Mouse (Mus musculus): ENCODE results near the gene Nucks1. TPM values are rescaled to one million over a fixed set of nuclear protein-coding genes. Genes with fewer than 3 reads are reported as not detected.

The Nucks1 gene
- polyA plus RNA-seq, 1 experiment, result 4.7 TPM

GRCm38 (mm10) chr1:131983806-131984205, 73.5 kb downstream of the Nucks1 start:
- H3K4me1 ChIP-seq (ENCODE audit: control insufficient read depth, insufficient read depth, low read length), result peaks cover 2% of the 10 kb centered on the region; the same call in 1 of the 2 replicates
- no peak overlapping the region for H3K4me3 ChIP-seq (ENCODE audit: control insufficient read depth, low read depth, low read length)
- TF ChIP-seq CTCF (IDR thresholded peaks at IDR 0.05; ENCODE audit: control insufficient read depth, insufficient read depth, insufficient replicate concordance, low read depth, low read length) (no peak), POLR2A (IDR thresholded peaks at IDR 0.05; ENCODE audit: control insufficient read depth, low read depth, low read length) (no peak)
- H3K36me3 ChIP-seq (ENCODE audit: control insufficient read depth, insufficient read depth, low read length), result no peaks in the 10 kb centered on the region
- no peak overlapping the region for H3K27ac ChIP-seq (ENCODE audit: control insufficient read depth, insufficient read depth, low read depth, low read length)
- H3K27me3 ChIP-seq (ENCODE audit: control insufficient read depth, insufficient read depth, low read length), result no peaks in the 10 kb centered on the region

Other genes starting within 250 kb of the Nucks1 start
- gene Rab7b, start 221.8 kb upstream of the Nucks1 start, polyA plus RNA-seq (2012; rRNA removed), result 0.70 and 0.89 TPM in 2 replicates
- gene Slc26a9, start 166.5 kb upstream of the Nucks1 start, polyA plus RNA-seq (2012; rRNA removed), result 0.17 and 0.32 TPM in 2 replicates
- gene Pm20d1, start 113.2 kb upstream of the Nucks1 start, polyA plus RNA-seq (2012; rRNA removed), result 0.28 and 0.31 TPM in 2 replicates
- gene Slc41a1, start 83.0 kb upstream of the Nucks1 start, polyA plus RNA-seq (2012; rRNA removed), result 17.3 and 18.8 TPM in 2 replicates
- 2.6 and 3.0 TPM in 2 replicates for gene Rab29, start 43.3 kb upstream of the Nucks1 start, polyA plus RNA-seq (2012; rRNA removed)
- 5.7 and 6.3 TPM in 2 replicates for gene Slc45a3, start 52.4 kb downstream of the Nucks1 start, polyA plus RNA-seq (2012; rRNA removed)
- gene Elk4, start 97.1 kb downstream of the Nucks1 start, polyA plus RNA-seq (2012; rRNA removed), result 3.9 and 4.3 TPM in 2 replicates
- gene Mfsd4a, start 157.5 kb downstream of the Nucks1 start, polyA plus RNA-seq (2012; rRNA removed), result 0.10 and 0.31 TPM in 2 replicates
- 24.9 and 27.1 TPM in 2 replicates for gene Cdk18, start 229.2 kb downstream of the Nucks1 start, polyA plus RNA-seq (2012; rRNA removed)

Measured in testis, adult 2 months (tissue).